Mouse (Mus musculus) activated CD4-positive, CD25-positive, alpha-beta regulatory T cell, adult 4 months (primary cell): ENCODE results near the gene Gpn2. TPM values are rescaled to one million over a fixed set of nuclear protein-coding genes. Genes with fewer than 3 reads are reported as not detected.

Experiments
- ATAC-seq: one replicate; pipeline ENCODE4 v1.8.0; 2017
- polyA plus RNA-seq, 2 experiments: library from polyadenylated mRNA; unstranded; fragments of 100-300 nt; shearing (Covaris generic); gene quantifications; one replicate each; pipeline ENCODE4 v1.2.1; 2017

Gpn2 gene
- polyA plus RNA-seq, 2 experiments from 2014 or later, result 7.8 to 7.9 TPM

DNA sequence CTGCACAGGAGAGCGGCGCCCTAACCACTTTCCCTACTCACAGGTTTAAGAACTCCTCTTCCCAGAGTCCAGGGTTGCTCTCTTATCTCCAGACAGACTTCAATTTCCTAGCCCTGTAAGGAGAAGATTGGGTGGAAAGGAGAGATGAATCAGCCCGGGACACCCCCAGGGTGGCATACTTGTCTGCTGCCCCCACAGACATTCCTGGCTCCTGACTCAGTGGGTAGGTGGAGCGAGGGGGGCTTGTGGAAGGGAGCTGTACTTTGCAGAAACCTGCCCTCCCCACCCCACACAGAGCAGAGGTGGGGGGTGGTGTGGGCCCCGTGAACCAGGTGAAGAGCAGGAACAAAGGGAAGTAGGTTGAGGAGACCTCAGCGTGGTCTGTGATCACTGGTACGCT is 11.4 kb downstream of the Gpn2 start:
- no peak for ATAC-seq

DNA sequence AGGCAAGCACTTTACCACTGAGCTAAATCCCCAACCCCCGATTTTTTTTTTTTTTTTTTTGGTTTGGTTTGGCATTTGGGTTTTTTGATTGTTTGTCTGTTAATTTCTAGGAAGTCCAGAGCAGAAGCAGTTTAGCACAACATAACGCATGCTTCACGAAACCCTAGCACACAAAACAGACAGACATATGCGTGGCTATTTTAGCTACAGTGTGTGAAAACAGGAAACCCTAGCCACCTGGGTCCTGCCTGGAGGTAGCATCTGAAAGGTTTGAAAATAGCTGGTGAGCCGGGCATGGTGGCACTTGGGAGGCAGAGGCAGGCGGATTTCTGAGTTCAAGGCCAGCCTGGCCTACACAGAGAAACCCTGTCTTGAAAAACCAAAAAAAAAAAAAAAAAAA is 11.9 kb downstream of the Gpn2 start:
- ATAC-seq, result no peak

- ATAC-seq, result no peak
Measured at GRCm38 (mm10) chr4:133598616-133599015, 14.5 kb downstream of the Gpn2 start.

- ATAC-seq, result no peak
Measured at GRCm38 (mm10) chr4:133599116-133599515, 15.0 kb downstream of the Gpn2 start.

DNA sequence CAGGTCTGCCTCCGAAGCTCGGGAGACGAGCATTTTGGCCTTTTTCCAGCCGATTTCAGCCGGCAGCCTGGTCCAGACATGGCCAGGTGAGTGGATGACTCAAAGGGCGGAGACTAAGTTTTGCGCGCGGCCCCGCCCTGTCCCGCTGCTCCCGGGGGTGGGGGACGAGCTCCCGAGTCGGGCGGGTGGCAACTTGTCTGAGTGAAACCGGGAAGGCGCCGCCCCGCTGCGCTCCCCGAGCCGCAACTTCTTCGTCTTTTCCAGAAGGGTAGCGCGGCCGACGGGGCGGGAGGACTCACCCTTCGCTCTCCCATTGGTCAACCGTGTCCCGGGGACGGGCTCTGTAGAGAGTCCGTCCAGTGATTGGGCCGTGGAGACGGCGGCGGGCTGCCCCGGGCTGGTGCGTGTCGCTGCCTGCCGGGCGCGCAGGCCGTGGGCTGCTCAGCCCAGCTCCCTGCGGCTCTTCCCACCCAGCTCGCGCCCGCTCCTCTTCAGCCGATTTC is 15.5 kb downstream of the Gpn2 start:
- peak; percentile 85 for ATAC-seq

- no peak for ATAC-seq
Measured at GRCm38 (mm10) chr4:133600306-133600705, 16.1 kb downstream of the Gpn2 start.

DNA sequence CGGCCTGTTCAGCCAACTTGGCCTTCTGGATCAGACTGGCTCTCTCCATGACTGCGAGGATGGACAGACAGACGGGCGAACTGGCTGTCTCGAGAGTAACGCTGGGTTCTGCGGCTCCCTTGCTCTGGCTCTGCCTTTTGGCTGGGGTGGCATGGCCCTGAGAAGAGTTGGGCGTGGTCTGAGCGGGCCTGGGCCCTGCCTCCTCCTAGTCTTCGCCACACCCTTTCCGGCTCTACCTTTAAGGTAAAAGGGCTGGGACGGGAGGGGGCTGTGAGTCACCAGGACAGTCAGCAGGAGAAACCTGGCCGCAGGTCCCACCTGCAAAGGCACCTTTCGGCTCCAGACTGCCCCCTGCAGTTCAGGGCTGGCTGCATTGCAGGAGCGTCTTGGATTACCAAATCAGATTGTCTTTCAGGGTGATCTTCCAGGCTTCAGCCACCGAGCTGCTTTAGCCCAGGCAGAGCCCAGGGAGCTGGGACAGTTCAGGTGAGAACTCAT is 17.6 kb downstream of the Gpn2 start, which contains the start of gene Sfn:
Gene Sfn (minus strand): TSS at position 448 of the 498 bp plus-strand sequence.
- ATAC-seq, result peak; percentile 34

DNA sequence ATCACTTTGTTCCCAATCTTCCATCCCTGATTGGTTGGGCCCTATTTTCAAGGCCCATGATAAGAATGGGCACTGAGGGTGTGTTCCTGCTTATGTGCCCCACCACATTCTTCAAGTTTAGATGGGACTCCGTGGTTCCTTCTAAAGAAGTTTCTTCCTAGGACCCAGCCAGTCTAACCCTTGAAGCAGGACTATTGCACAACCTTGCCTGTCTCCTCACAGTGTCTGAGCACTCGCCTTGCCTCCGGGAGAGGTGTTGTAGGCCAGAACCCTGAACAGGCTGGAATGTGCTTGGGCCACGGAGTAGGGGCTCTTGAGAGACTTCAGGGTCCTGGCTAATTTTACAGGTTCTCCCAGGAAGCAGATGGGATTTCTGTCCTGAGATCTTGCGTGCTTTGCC is 18.9 kb downstream of the Gpn2 start:
- ATAC-seq, result no peak

DNA sequence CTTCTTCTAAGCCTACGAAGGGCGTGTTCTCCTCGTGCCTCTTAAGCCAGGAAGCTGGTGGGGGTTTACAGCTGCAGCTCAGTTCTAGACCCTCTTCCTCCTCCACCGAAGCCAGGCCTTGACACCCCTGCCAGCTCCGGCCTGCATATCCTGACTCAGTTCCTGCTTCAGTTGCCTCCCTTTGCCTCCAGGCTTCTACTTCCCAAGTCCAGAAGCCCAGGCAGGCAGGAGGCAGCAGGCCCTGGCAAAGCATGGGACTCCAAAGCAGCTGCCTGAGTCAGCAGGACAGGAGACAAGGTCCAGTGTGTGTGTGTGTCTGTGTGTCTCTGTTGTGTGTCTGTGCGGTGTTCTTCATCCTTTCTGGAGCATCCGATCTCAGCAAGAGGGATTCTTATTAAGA is 20.0 kb downstream of the Gpn2 start:
- ATAC-seq, result no peak

DNA sequence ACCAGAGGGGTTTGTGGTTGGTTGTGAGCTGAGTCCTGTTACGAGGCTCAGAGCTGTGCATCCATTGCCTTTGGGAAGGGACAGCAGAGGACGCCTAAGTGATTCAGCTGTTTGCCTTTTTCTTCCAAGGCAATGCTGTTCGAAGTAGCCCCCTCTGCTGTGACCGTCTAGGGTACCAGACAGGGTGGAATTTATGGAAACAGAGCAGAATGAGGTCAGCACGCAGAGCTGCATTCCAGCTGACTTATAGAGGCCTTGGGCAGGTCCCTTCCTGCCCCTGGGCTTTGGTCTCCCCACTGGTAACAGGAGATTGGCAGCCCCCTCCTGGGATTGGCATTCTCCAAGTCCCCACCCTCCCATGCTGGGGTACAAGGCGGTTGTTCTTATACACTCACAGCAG is 20.7 kb downstream of the Gpn2 start:
- ATAC-seq, result no peak

- ATAC-seq, result no peak
Measured at GRCm38 (mm10) chr4:133605330-133605729, 21.2 kb downstream of the Gpn2 start.

GRCm38 (mm10) chr4:133607284-133607683 is 23.1 kb downstream of the Gpn2 start:
- no peak for ATAC-seq

GRCm38 (mm10) chr4:133609719-133610118 is 25.6 kb downstream of the Gpn2 start:
- ATAC-seq, result no peak

GRCm38 (mm10) chr4:133611815-133612214 is 27.7 kb downstream of the Gpn2 start:
- no peak for ATAC-seq

- ATAC-seq, result no peak
Measured at GRCm38 (mm10) chr4:133612416-133612815, 28.3 kb downstream of the Gpn2 start.

- no peak for ATAC-seq
Measured at GRCm38 (mm10) chr4:133613026-133613425, 28.9 kb downstream of the Gpn2 start.

- ATAC-seq, result no peak
Measured at GRCm38 (mm10) chr4:133613867-133614266, 29.7 kb downstream of the Gpn2 start.

DNA sequence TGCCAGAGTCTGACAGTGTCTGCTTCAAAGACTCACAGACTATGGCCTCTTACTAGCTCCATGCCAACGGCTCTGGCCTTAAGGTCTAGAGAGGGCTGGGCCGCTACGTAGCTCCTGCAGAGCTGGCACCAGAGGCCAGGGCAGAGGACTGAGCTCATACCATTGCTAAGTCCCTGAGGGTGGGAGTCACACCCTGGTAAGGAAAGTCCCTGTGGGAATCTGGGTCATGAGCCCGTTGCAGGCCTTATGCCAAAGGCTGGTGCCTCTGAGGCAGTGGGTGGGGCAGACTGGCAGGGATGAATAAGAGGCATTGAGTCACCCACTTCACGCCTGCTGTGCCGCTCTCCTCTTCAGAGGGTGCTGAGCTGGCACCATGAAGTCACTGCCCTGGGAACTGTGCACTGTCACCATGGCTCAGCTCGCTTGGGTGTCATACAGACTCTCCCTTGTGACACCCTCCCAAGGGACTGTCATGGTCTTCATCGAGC is 30.2 kb downstream of the Gpn2 start:
- no peak for ATAC-seq

GRCm38 (mm10) chr4:133615416-133615815 is 31.3 kb downstream of the Gpn2 start:
- ATAC-seq, result no peak

DNA sequence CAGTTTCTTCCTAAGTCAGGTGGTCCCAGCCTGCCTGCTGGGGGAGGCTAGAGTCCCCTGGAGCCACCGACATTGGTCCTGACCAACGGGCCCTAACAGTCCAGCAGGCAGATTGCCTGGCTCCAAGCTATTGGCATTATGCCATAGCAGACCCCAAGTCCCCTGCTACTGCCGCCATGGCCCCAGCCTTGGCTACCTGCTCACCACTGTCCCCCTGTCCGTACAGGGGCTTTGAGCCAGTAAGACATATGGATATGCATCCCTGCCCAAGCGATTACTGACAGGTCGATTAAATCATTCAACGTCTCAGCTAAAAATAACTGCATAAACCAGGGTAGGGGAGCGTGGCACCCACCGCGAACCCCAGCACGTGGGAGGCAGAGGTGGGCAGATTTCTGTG is 33.8 kb downstream of the Gpn2 start:
- no peak for ATAC-seq

- ATAC-seq, result no peak
Measured at GRCm38 (mm10) chr4:133619473-133620136, 35.4 kb downstream of the Gpn2 start.

DNA sequence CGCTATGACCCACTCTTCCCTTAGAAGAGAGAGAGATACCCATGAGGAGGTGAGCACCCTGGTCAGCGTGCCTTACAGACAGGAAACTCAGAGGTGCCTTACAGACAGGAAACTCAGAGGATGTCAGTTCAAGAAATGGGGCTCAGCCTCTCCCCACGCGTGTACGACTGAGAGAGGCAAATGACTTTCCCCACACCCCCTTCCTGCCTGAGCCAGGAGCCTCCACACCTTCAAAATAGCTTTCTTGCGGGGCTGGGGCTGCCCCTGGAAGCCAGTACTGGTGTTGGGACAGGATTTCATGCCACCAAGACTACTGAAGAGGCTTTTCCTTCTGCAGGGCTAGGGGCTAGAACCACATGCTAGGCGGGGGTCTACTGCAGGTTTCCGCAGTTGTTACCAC is 36.5 kb downstream of the Gpn2 start:
- ATAC-seq, result peak; percentile 62

- peak; percentile 51 for ATAC-seq
Measured at GRCm38 (mm10) chr4:133622161-133622695, 38.1 kb downstream of the Gpn2 start.

DNA sequence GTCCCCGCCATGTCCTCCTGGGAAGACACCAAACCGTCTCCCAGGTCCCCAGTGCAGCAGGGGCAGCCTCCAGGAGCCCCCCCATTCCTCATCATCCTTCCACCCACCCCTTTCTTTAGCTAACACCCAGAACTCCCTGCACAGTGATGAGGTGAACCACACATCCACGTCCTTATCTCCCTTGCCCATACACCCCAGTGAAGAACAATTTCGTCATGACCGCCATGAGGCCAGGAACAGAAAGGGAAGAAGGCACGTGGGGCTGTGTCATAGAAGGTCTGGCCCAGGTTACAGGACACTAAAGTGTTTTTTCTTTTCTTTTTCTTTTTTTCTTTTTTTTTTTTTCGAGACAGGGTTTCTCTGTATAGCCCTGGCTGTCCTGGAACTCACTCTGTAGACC is 40.7 kb downstream of the Gpn2 start:
- no peak for ATAC-seq
